Mouse (Mus musculus) bone marrow macrophage, adult 2 months (primary cell): ENCODE measurements around the gene Slc38a11.

Source experiments
- CTCF ChIP-seq: IDR thresholded peaks from 2 replicates; pipeline ENCODE4 v1.5.1; 2012; ENCODE audit warnings: low read depth, mild to moderate bottlenecking, low read length, moderate library complexity
- POLR2A ChIP-seq: IDR thresholded peaks from 2 replicates; pipeline ENCODE4 v1.6.1; 2012; ENCODE audit warnings: mild to moderate bottlenecking, low read depth, low read length, borderline replicate concordance

- TF ChIP-seq CTCF (no peak), POLR2A (no peak)
These were observed 67.3 kb downstream of the Slc38a11 start for GRCm38 (mm10) chr2:65296541-65296940.
